ENCODE assay signal across 13 mouse cellular contexts in genomic region chr2:75828931-75829610, GRCm38 (mm10). TPM values are rescaled to one million over a fixed set of nuclear protein-coding genes. Genes with fewer than 3 reads are reported as not detected.
DNase-seq lines count a peak whose midpoint lies in the region; ATAC-seq and TF ChIP-seq lines count a peak whose summit lies in the region.
"Had no signal": no experiment of that assay in that cellular context is flagged by ENCODE, and none has a peak within 500 bp of the region (broad histone marks: within the 10 kb centered on the region; RNA-seq: fewer than 3 reads in every experiment).

No protein-coding gene starts in this region.

- TF ChIP-seq RAD21 in MEL (IDR thresholded peaks at IDR 0.05; ENCODE audit: low read depth, low read length): no peak

- TF ChIP-seq EP300 in MEL (IDR thresholded peaks at IDR 0.05; ENCODE audit: low read depth in 1 of 2, low read length in 2 of 2): no peak

- no peaks in the 10 kb centered on the region for H3K27me3 ChIP-seq in MEL (ENCODE audit: control insufficient read depth in 1 of 2, insufficient read depth in 2 of 2, low read length in 2 of 2)
- no peaks in the 10 kb centered on the region for H3K27me3 ChIP-seq in midbrain, embryonic 13.5 days
- H3K27me3 ChIP-seq: heart, embryonic 13.5 days had no signal

- H3K9ac ChIP-seq in MEL (ENCODE audit: control insufficient read depth, low read depth, low read length, poor library complexity, severe bottlenecking): 0 out of 2 replicates have a peak overlapping the region, but pooled peaks have one; percentile 4
- H3K9ac ChIP-seq in midbrain, embryonic 13.5 days (replicated peaks): no peak overlapping the region
- H3K9ac ChIP-seq: heart, embryonic 13.5 days had no signal

- peaks cover 0 to 30% of the 10 kb centered on the region in 2 experiments; a peak in 2 of 4 replicates for H3K4me1 ChIP-seq in MEL (ENCODE audit: control insufficient read depth in 1 of 2, insufficient read depth in 2 of 2, low read length in 2 of 2)
- peaks cover 15% of the 10 kb centered on the region for H3K4me1 ChIP-seq in midbrain, embryonic 13.5 days (replicated peaks)

- 89% methylated on average over 8 of the region's 8 CpGs for WGBS in midbrain, embryonic 13.5 days

- peaks cover 0 to 27% of the 10 kb centered on the region in 2 experiments; a peak in 2 of 4 replicates for H3K36me3 ChIP-seq in MEL (ENCODE audit: control insufficient read depth in 1 of 2, insufficient read depth in 2 of 2, low read length in 2 of 2)
- H3K36me3 ChIP-seq in midbrain, embryonic 13.5 days: no peaks in the 10 kb centered on the region
- H3K36me3 ChIP-seq: heart, embryonic 13.5 days had no signal

- no peak overlapping the region for H3K4me2 ChIP-seq in midbrain, embryonic 13.5 days (replicated peaks)
- H3K4me2 ChIP-seq: heart, embryonic 13.5 days had no signal

- no peaks in the 10 kb centered on the region for H3K9me3 ChIP-seq in MEL (replicated peaks; ENCODE audit: insufficient read depth, low read length)
- H3K9me3 ChIP-seq in midbrain, embryonic 13.5 days: no peaks in the 10 kb centered on the region
- H3K9me3 ChIP-seq: heart, embryonic 13.5 days had no signal

- no peak for TF ChIP-seq POLR2A in MEL (IDR thresholded peaks at IDR 0.05; ENCODE audit: control insufficient read depth in 1 of 2, insufficient read depth in 1 of 2, low read depth in 1 of 2, low read length in 2 of 2, poor library complexity in 1 of 2)

- peak overlapping the region in 1 of 2 experiments; percentile 25; a peak in 2 of 4 replicates for H3K4me3 ChIP-seq in MEL (ENCODE audit: control insufficient read depth in 1 of 2, insufficient read depth in 1 of 2, low read depth in 2 of 2, low read length in 2 of 2)
- no peak overlapping the region for H3K4me3 ChIP-seq in midbrain, embryonic 13.5 days (replicated peaks)
- H3K4me3 ChIP-seq: heart, embryonic 13.5 days had no signal

- no peak for TF ChIP-seq CTCF in MEL (IDR thresholded peaks at IDR 0.05 in 2 of 3, conservative IDR thresholded peaks at IDR 0.05 in 1 of 3; ENCODE audit: control insufficient read depth in 1 of 3, insufficient read depth in 1 of 3, low read depth in 2 of 3, low read length in 3 of 3, poor library complexity in 1 of 3, severe bottlenecking in 1 of 3)

- peaks cover 19% of the 10 kb centered on the region for H3K79me2 ChIP-seq in MEL (ENCODE audit: control insufficient read depth, insufficient read depth, low read length, poor library complexity)

- peak; percentile 37 for ATAC-seq in common myeloid progenitor, adult 5-6 weeks (replicated peaks; ENCODE audit: low read depth, poor library complexity, severe bottlenecking)
- peak; percentile 33; the same call in 1 of the 2 replicates for ATAC-seq in monocyte, adult 5-6 weeks (replicated peaks; ENCODE audit: insufficient number of reproducible peaks, low FRiP score, low TSS enrichment, poor library complexity, severe bottlenecking)
- ATAC-seq in midbrain, embryonic 13.5 days: no peak
- ATAC-seq: intestine, postnatal 0 days had no signal

- DNase-seq in layer of hippocampus, adult 9-11 months: peak; percentile 49
- DNase-seq in layer of hippocampus, adult 18-20 months (ENCODE audit: low spot score in 2 of 2): no peak
- DNase-seq in MEL (ENCODE audit: low read depth, low spot score): peak; percentile 63
- DNase-seq in gastrocnemius, adult 18-20 months (ENCODE audit: low spot score): no peak
- DNase-seq: adrenal gland, postnatal 10 days; cerebellum, adult 8-10 months; left cerebral cortex, postnatal 4 days; thymus, adult 18-20 months had no signal

- no peak overlapping the region for H3K27ac ChIP-seq in MEL (ENCODE audit: control insufficient read depth, low read depth, low read length)
- H3K27ac ChIP-seq in midbrain, embryonic 13.5 days: no peak overlapping the region
- H3K27ac ChIP-seq: heart, embryonic 13.5 days had no signal

TF ChIP-seq in MEL, 35 proteins besides CTCF, POLR2A, EP300 and RAD21:
- TF ChIP-seq TAL1 (IDR thresholded peaks at IDR 0.05; ENCODE audit: low read length) (no peak), MEF2A (IDR thresholded peaks at IDR 0.05; ENCODE audit: extremely low read depth, insufficient replicate concordance, low read depth, low read length, poor library complexity, severe bottlenecking) (no peak), ETS1 (IDR thresholded peaks at IDR 0.05; ENCODE audit: low read depth, low read length) (no peak), CHD2 (IDR thresholded peaks at IDR 0.05; ENCODE audit: low read length) (no peak), SIN3A (IDR thresholded peaks at IDR 0.05; ENCODE audit: low read length) (peak; percentile 42; the same call in 1 of the 2 replicates), ZNF384 (IDR thresholded peaks at IDR 0.05; ENCODE audit: low read depth, low read length) (peak; percentile 64; the same call in 1 of the 2 replicates), RCOR1 (IDR thresholded peaks at IDR 0.05; ENCODE audit: low read depth, low read length) (peak; percentile 89), MXI1 (IDR thresholded peaks at IDR 0.05; ENCODE audit: low read depth, low read length) (no peak), GATA1 (IDR thresholded peaks at IDR 0.05; ENCODE audit: low read depth, low read length) (0 out of 2 replicates have a peak, but pooled peaks have one; percentile 24), NRF1 (IDR thresholded peaks at IDR 0.05; ENCODE audit: insufficient read depth, low read depth, low read length, poor library complexity, severe bottlenecking) (no peak), MAZ (IDR thresholded peaks at IDR 0.05; ENCODE audit: low read depth, low read length) (no peak), BHLHE40 (IDR thresholded peaks at IDR 0.05; ENCODE audit: borderline replicate concordance, low read depth, low read length) (no peak), JUND (IDR thresholded peaks at IDR 0.05; ENCODE audit: low read depth, low read length) (no peak)

RNA-seq across cellular contexts. Expression of gene Agps, which starts 2.9 kb away (rescaled TPM):
- total RNA-seq in layer of hippocampus, adult 18-20 months (2021): 10 to 100 TPM; 33.5 to 36.3 TPM
- 47.8 and 49.0 TPM in 2 replicates for total RNA-seq in MEL (2012; rRNA removed)
- polyA plus RNA-seq in MEL (2012; ENCODE audit: insufficient read depth in 1 of 2, insufficient read length in 2 of 2, low read depth in 1 of 2, low replicate concordance in 2 of 2, missing spikeins in 1 of 2): 10 to 100 TPM in 1 of 2 experiments, not detected in 1; 32.3 TPM
- total RNA-seq in common myeloid progenitor, adult 5-6 weeks (2017): 39.4 and 42.2 TPM in 2 replicates
- 60.0 to 94.2 TPM (median 75.4 TPM) in 3 replicates for total RNA-seq in monocyte, adult 5-6 weeks (2017)
- 10 to 100 TPM; 20.8 to 21.4 TPM for total RNA-seq in gastrocnemius, adult 18-20 months (2021)
- 29.6 and 31.5 TPM in 2 replicates for polyA plus RNA-seq in midbrain, embryonic 13.5 days (2015; fragmentation: Nextera tagmentation; extraction: Ambion mirVana)

Comparison
In these comparisons a context has a peak if more than half of its experiments do, and no peak if none do; other contexts are left out.
1. DNase-seq: peak in layer of hippocampus, adult 9-11 months (single experiment) and MEL (single experiment); none in layer of hippocampus, adult 18-20 months (0 of 2) and gastrocnemius, adult 18-20 months (single experiment).